Mouse (Mus musculus) kidney, adult 2 months (tissue): ENCODE measurements at regions not wholly inside any gene's neighbourhood (a gene's known extent, or its start where the extent isn't known, plus 50 kb on each side); places are given as distances from the start of the nearest gene placed in this dataset.

ENCODE experiments used
- DNase-seq: peaks from one replicate; pipeline ENCODE4 v3.0.0; 2021
- H3K27ac ChIP-seq: fragments of 200-500 bp; 2 replicates; pipeline ENCODE4 v1.5.1; 2012; ENCODE audit warnings: low read depth, low read length, control low read depth, inconsistent platforms; ENCODE audit not compliant: insufficient read depth
- H3K27me3 ChIP-seq: fragments of 200-500 bp; replicated peaks from 2 replicates; pipeline ENCODE4 v1.6.1; 2012; ENCODE audit warnings: mild to moderate bottlenecking, moderate library complexity, low read length, inconsistent platforms; ENCODE audit not compliant: control insufficient read depth, insufficient read depth
- H3K36me3 ChIP-seq: fragments of 200-500 bp; 2 replicates; pipeline ENCODE4 v1.6.1; 2012; ENCODE audit warnings: mild to moderate bottlenecking, moderate library complexity, low read length, inconsistent platforms; ENCODE audit not compliant: control insufficient read depth, insufficient read depth
- H3K4me1 ChIP-seq: fragments of 200-500 bp; 2 replicates; pipeline ENCODE4 v1.6.1; 2011; ENCODE audit warnings: low read length; ENCODE audit not compliant: control insufficient read depth, insufficient read depth
- H3K4me3 ChIP-seq: fragments of 200-500 bp; 2 replicates; pipeline ENCODE4 v1.5.1; 2011; ENCODE audit warnings: mild to moderate bottlenecking, low read depth, low read length, control low read depth; ENCODE audit not compliant: insufficient read depth
- CTCF ChIP-seq: fragments of 200-500 bp; conservative IDR thresholded peaks from 2 replicates; pipeline ENCODE4 v1.5.1; 2011; ENCODE audit warnings: low read depth, mild to moderate bottlenecking, control low read depth, low read length, moderate library complexity, mixed read lengths; ENCODE audit not compliant: insufficient read depth, insufficient read length
- POLR2A ChIP-seq: fragments of 200-500 bp; IDR thresholded peaks from one replicate; pipeline ENCODE4 v1.6.1; 2011; ENCODE audit warnings: low read depth, low read length, control low read depth
- WGBS: fragments of 180-500 bp; shearing (Covaris S2); methylation state at CpG from one replicate; pipeline ENCODE4 v1.1.7; 2018; 5-methylcytosine and 5-hydroxymethylcytosine counted together

DNA sequence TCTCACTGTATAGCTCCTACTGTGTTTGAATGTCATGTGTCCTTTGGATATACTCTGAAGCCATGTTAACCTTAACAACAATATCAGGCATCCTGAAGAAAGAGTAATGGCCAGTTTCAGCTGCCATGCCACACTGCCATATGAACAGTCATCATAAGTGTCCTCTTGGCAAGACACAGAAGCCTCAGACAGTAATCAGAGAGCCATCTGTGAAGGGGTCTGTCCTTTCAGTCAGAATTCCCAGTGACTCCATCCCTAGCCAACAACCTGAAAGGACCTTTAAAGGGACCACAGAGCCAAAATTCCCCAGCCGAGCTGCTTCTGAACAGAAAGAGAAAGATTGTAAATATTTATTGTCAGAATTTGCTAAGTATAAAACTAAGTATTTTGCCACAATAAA is 63.9 kb upstream of the Plppr4 start:
- 73% methylated on average over 1 of the region's 1 CpGs for WGBS
- DNase-seq, result no peak
- H3K4me1 ChIP-seq, result no peaks in the 10 kb centered on the region
- no peaks in the 10 kb centered on the region for H3K36me3 ChIP-seq
- no peak overlapping the region for H3K4me3 ChIP-seq
- TF ChIP-seq POLR2A (no peak), CTCF (no peak)
- no peaks in the 10 kb centered on the region for H3K27me3 ChIP-seq
- H3K27ac ChIP-seq, result no peak overlapping the region

DNA sequence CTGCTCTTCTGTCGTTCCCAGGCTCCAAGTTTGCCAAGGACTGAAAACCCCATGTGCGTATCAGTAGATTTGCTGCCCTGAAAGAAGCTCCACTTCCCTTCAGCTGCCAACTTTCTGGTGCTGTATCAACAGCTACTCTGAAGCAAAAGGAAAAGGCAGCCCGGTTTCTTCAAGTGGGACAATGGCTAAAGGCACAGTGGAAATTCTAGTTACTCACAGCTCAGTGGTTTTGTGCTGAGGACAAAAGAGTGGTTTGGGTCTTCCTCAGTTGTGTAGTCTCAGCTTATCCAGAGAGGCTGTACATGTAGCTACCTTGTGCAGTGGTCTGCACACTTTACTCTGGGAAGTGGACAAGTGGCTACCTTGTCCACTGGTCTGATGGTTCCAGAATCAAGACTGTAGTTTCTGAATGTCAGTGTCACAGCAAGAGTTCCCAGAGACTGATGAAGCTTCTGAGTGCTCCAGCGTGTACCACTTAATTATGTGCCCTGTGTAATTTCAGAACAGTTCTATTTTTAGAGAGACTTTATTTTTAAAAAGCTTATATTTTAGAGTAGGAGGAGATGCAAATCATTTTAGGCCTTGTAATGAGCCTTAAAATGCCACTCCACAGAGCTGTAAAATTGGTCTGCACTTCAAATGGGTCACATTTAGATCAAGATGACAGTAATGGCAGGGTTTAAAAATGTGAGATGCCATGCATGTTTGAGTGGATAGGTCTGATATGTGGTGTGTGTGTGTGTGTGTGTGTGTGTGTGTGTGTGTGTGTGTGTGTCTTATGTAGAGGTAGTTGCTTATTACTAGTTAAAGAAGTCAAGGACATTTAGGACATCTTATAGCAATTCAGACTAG is 52.4 kb upstream of the Plppr4 start:
- Histone ChIP-seq H3K4me1 (no peaks in the 10 kb centered on the region), H3K4me3 (no peak overlapping the region), H3K36me3 (no peaks in the 10 kb centered on the region), H3K27me3 (no peaks in the 10 kb centered on the region), H3K27ac (no peak overlapping the region)
- no peak for DNase-seq
- no peak for TF ChIP-seq POLR2A
- WGBS, result 83% methylated on average over 4 of the region's 4 CpGs
